Mouse (Mus musculus): Measurements from ENCODE around the gene Pak3.

DNA sequence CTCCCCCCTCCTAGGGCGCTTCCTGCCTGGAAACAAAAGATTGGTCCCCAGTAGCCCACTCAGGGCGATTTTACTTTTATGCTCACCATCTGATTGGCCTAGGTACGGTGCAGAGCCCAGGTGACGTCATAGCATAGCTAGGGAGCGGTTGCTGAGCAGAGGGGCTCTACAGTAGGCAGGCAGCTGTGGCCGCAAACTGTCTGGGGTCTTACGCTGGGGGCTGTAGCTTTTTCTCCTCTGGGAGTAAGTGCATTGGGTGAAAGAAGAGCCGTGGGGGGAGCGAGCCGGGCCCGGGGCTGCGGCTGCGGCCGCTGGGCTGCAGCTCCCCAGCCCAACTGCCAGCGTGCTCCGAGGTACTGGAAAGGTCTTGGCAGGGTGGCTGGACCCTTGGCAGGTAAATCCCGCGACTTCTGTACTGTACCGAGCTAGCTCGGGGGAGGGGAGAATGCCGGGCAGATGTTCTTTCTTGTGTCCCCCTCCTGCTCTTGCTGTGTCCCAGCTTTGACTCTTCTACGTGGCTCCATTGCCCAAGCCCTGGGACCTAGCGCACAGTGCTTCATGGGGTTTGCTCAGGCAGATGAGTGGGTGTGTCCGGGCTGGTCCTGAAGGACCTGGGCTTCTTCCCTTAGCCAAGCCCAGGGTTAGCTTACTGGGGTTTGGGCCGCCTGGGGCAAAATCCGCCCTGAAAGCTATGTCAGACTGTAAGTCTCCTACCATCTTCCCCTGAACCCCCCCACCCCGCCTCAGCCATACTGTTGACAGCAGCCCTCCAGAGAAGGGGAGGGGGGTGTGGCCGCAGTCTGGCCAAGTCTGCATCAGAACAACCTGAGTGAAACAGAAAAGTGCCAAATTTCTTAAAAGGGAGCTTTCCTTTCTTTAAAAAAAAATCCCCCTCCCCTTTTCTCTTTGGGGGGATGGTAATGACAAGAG lies 146.1 kb downstream of the Pak3 start:
- TF ChIP-seq CTCF (IDR thresholded peaks at IDR 0.05; ENCODE audit: insufficient read depth, low read depth, low read length) (no peak), POLR2A (IDR thresholded peaks at IDR 0.05; ENCODE audit: insufficient read depth, low read depth, low read length) (no peak)

Measured in olfactory bulb, adult 2 months (tissue).